Mouse (Mus musculus) lung, postnatal 0 days (tissue): ENCODE measurements around the gene Strip1.

ENCODE experiments used
- CTCF ChIP-seq: IDR thresholded peaks from 2 replicates; pipeline ENCODE4 v1.5.1; 2016; ENCODE audit warnings: antibody characterized with exemption, mild to moderate bottlenecking
- EP300 ChIP-seq: IDR thresholded peaks from 2 replicates; pipeline ENCODE4 v1.6.1; 2016; ENCODE audit warnings: antibody characterized with exemption, mild to moderate bottlenecking, control low read depth

- TF ChIP-seq CTCF (no peak), EP300 (no peak)
These were observed 24.0 kb upstream of the Strip1 start for GRCm38 (mm10) chr3:107655491-107655890.
